Mouse (Mus musculus): ENCODE measurements around the gene Ubtf. TPM values are rescaled to one million over a fixed set of nuclear protein-coding genes. Genes with fewer than 3 reads are reported as not detected.

The Ubtf gene
- total and polyA plus RNA-seq, 3 experiments: 14.9 to 59.4 (median 52.5) TPM

DNA sequence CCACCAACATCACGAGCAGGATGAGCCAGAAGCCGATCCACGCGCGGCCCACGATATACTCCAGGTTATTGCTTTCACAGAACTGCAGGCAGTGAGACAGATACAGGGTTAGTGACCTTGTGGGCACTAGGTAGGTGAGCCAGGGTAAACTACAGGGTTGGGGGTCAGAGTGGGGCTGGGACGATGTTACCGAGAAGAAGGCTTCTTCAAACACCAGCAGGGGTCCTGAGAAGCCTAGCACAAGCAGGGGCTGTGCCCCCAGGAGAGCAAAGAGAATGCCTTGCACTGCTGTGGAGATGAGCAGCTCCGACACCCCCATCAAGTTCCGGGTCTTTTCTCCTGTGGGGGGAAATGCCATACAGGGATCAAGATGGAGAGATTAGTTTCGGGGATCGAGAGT, 36.6 kb upstream of the Ubtf start:
- H3K27ac ChIP-seq: no peak overlapping the region
- DNase-seq: no peak
- H3K9ac ChIP-seq (ENCODE audit: low read depth, low read length): no peak overlapping the region
- no peaks in the 10 kb centered on the region for H3K79me2 ChIP-seq (replicated peaks; ENCODE audit: control insufficient read depth, insufficient read depth, low read length)
- H3K27me3 ChIP-seq (ENCODE audit: control insufficient read depth, insufficient read depth, low read length): no peaks in the 10 kb centered on the region
- intact Hi-C loops (cut with DNase I): no loop called here
- TF ChIP-seq POLR2A (IDR thresholded peaks at IDR 0.05; ENCODE audit: insufficient read depth, low read depth, low read length) (no peak), EP300 (IDR thresholded peaks at IDR 0.05; ENCODE audit: insufficient read depth, low read depth, low read length) (no peak), CTCF (IDR thresholded peaks at IDR 0.05) (no peak)
- WGBS: 77% methylated on average over 12 of the region's 12 CpGs
- H3K4me1 ChIP-seq (ENCODE audit: control insufficient read depth, insufficient read depth, low read length): no peaks in the 10 kb centered on the region
- H3K36me3 ChIP-seq (ENCODE audit: control insufficient read depth, insufficient read depth, low read length): no peaks in the 10 kb centered on the region
- H3K4me3 ChIP-seq: no peak overlapping the region

DNA sequence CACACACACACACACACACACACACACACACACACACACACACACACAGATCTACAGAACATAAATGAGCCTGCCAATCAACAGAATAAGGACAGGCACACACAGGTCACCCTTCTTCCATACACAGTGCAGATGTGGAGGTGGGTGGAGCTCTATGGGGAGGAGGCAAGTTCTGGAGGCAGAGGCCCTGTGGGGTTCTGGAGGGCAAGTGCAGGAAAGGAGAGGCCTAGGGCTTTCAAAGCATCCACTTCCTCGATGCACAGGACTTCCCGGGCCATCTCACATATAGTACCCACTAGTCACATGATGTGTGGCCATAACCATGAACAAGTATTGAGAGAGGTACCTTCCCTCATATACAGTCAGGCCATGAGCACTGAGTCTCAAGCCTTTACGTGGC, 36.0 kb upstream of the Ubtf start:
- TF ChIP-seq CTCF (IDR thresholded peaks at IDR 0.05) (no peak), POLR2A (IDR thresholded peaks at IDR 0.05; ENCODE audit: insufficient read depth, low read depth, low read length) (no peak), EP300 (IDR thresholded peaks at IDR 0.05; ENCODE audit: insufficient read depth, low read depth, low read length) (no peak)

DNA sequence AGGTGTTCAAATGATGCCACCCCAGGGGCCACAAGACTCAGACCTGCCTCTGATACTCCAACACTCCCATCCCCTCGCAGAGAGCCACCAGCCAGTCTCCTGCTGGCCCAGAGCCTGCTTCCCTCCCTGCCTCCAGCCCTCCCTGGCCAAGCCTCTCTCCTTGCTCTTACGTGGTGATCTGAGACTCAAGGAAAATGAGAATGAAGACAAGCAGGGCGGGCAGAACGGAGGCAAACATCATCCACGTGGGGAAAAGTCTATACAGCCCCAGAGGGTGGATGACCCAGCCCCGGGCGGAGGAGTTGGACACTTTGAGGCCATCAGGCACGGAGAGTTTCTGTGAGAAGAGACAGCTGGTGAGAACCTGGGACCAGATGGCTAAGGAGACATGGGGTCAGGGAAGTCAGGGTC, 33.5 kb upstream of the Ubtf start:
- no peaks in the 10 kb centered on the region for H3K4me1 ChIP-seq (ENCODE audit: control insufficient read depth, insufficient read depth, low read length)
- TF ChIP-seq EP300 (IDR thresholded peaks at IDR 0.05; ENCODE audit: insufficient read depth, low read depth, low read length): no peak
- no peak for TF ChIP-seq POLR2A (IDR thresholded peaks at IDR 0.05; ENCODE audit: insufficient read depth, low read depth, low read length)
- H3K27ac ChIP-seq: no peak overlapping the region
- no peak overlapping the region for H3K9ac ChIP-seq (ENCODE audit: low read depth, low read length)
- intact Hi-C loops (cut with DNase I): no loop called here
- WGBS: 33% methylated on average over 8 of the region's 8 CpGs
- H3K27me3 ChIP-seq (ENCODE audit: control insufficient read depth, insufficient read depth, low read length): no peaks in the 10 kb centered on the region
- H3K79me2 ChIP-seq (replicated peaks; ENCODE audit: control insufficient read depth, insufficient read depth, low read length): no peaks in the 10 kb centered on the region
- H3K4me3 ChIP-seq: no peak overlapping the region
- no peak for DNase-seq
- H3K36me3 ChIP-seq (ENCODE audit: control insufficient read depth, insufficient read depth, low read length): no peaks in the 10 kb centered on the region

More for the DNA sequence above, 36.0 kb upstream of the Ubtf start:
- H3K27me3 ChIP-seq (ENCODE audit: control insufficient read depth, insufficient read depth, low read length): no peaks in the 10 kb centered on the region
- intact Hi-C loops (cut with DNase I): no loop called here
- H3K4me1 ChIP-seq (ENCODE audit: control insufficient read depth, insufficient read depth, low read length): no peaks in the 10 kb centered on the region
- no peak overlapping the region for H3K27ac ChIP-seq
- WGBS: 62% methylated on average over 3 of the region's 3 CpGs
- H3K9ac ChIP-seq (ENCODE audit: low read depth, low read length): no peak overlapping the region
- H3K79me2 ChIP-seq (replicated peaks; ENCODE audit: control insufficient read depth, insufficient read depth, low read length): no peaks in the 10 kb centered on the region
- no peaks in the 10 kb centered on the region for H3K36me3 ChIP-seq (ENCODE audit: control insufficient read depth, insufficient read depth, low read length)
- H3K4me3 ChIP-seq: no peak overlapping the region
- no peak for DNase-seq

DNA sequence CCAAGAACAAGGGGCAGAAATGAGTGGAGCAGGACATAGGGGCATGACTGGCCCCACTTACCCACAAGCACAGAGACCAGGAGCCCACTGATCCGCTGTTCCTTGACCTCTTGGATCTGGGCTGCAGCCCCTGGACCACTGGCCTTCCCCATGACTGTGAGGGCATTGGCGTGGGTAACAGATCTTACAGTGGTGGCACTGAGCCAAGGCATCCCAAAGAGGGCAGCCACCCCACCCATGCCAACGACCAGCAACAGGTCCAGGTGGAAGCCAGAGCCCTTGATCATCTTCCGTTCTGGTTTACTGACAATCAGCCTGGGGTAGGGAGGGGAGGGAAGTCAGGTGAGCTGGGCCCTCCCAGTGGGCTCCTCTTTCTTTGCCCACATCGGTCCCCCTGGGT, 32.8 kb upstream of the Ubtf start:
- intact Hi-C loops (cut with DNase I): no loop called here
- H3K4me3 ChIP-seq: no peak overlapping the region
- H3K4me1 ChIP-seq (ENCODE audit: control insufficient read depth, insufficient read depth, low read length): no peaks in the 10 kb centered on the region
- TF ChIP-seq CTCF (IDR thresholded peaks at IDR 0.05): no peak
- TF ChIP-seq POLR2A (IDR thresholded peaks at IDR 0.05; ENCODE audit: insufficient read depth, low read depth, low read length): no peak
- no peak for TF ChIP-seq EP300 (IDR thresholded peaks at IDR 0.05; ENCODE audit: insufficient read depth, low read depth, low read length)
- H3K27ac ChIP-seq: no peak overlapping the region
- DNase-seq: no peak
- H3K9ac ChIP-seq (ENCODE audit: low read depth, low read length): no peak overlapping the region
- no peaks in the 10 kb centered on the region for H3K36me3 ChIP-seq (ENCODE audit: control insufficient read depth, insufficient read depth, low read length)
- WGBS: 45% methylated on average over 5 of the region's 5 CpGs
- no peaks in the 10 kb centered on the region for H3K27me3 ChIP-seq (ENCODE audit: control insufficient read depth, insufficient read depth, low read length)
- H3K79me2 ChIP-seq (replicated peaks; ENCODE audit: control insufficient read depth, insufficient read depth, low read length): no peaks in the 10 kb centered on the region

DNA sequence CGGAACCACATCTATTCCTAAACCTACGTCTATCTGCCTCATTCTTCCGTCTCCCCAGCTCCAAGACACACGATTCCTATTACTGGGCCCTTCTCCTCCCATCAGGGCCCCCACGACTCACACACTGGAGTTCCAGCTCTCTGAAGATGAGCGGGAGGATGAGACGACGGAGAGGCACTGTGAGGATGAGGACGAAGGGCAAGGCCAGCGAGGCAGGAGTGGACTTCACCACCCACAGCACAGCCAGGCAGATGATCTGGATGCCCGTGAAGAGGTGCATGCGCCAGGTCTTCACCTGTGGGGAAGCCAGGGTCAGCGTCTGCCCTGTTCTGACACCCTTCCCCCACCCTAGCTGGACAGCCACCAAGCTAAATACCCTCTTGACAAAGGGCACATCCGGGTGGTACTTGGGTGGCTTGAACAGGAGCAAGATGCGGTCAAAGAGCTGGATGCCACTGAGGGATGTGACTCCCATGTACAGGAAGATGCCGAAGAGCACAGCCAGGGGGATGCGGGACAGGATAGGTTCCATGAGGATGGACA, 31.5 kb upstream of the Ubtf start:
- no peaks in the 10 kb centered on the region; the same call in 1 of the 2 replicates for H3K4me1 ChIP-seq (ENCODE audit: control insufficient read depth, insufficient read depth, low read length)
- TF ChIP-seq CTCF (IDR thresholded peaks at IDR 0.05): no peak
- no peak for TF ChIP-seq POLR2A (IDR thresholded peaks at IDR 0.05; ENCODE audit: insufficient read depth, low read depth, low read length)
- TF ChIP-seq EP300 (IDR thresholded peaks at IDR 0.05; ENCODE audit: insufficient read depth, low read depth, low read length): no peak
- H3K27ac ChIP-seq: no peak overlapping the region
- no peaks in the 10 kb centered on the region for H3K36me3 ChIP-seq (ENCODE audit: control insufficient read depth, insufficient read depth, low read length)
- H3K4me3 ChIP-seq: no peak overlapping the region
- H3K9ac ChIP-seq (ENCODE audit: low read depth, low read length): no peak overlapping the region
- no peaks in the 10 kb centered on the region for H3K27me3 ChIP-seq (ENCODE audit: control insufficient read depth, insufficient read depth, low read length)
- WGBS: 85% methylated on average over 17 of the region's 17 CpGs
- intact Hi-C loops (cut with DNase I): no loop called here
- no peaks in the 10 kb centered on the region for H3K79me2 ChIP-seq (replicated peaks; ENCODE audit: control insufficient read depth, insufficient read depth, low read length)
- DNase-seq: no peak

DNA sequence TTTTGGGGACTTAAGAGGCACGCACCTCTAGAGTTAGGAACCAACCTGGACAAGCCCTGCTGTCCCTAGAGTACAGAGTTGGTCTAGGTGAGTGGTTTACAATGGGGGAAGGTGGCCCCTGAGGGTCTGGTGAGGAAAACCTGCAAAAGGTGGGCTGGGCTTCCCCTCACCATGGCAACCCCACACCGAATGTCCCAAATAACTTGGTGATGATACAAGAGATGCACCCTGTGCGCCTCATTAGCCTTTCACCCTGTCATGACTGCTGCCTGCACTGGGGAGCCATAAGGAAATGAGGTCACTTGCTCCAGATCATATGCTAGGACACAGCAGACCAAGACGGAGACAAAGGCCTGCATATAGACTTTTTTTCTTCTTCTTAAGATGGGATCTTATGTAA, 30.9 kb upstream of the Ubtf start:
- no peaks in the 10 kb centered on the region; the same call in 1 of the 2 replicates for H3K4me1 ChIP-seq (ENCODE audit: control insufficient read depth, insufficient read depth, low read length)
- H3K4me3 ChIP-seq: no peak overlapping the region
- intact Hi-C loops (cut with DNase I): no loop called here
- DNase-seq: no peak
- no peak overlapping the region for H3K9ac ChIP-seq (ENCODE audit: low read depth, low read length)
- WGBS: 74% methylated on average over 4 of the region's 4 CpGs
- H3K27ac ChIP-seq: no peak overlapping the region
- H3K79me2 ChIP-seq (replicated peaks; ENCODE audit: control insufficient read depth, insufficient read depth, low read length): no peaks in the 10 kb centered on the region
- no peaks in the 10 kb centered on the region for H3K27me3 ChIP-seq (ENCODE audit: control insufficient read depth, insufficient read depth, low read length)
- H3K36me3 ChIP-seq (ENCODE audit: control insufficient read depth, insufficient read depth, low read length): no peaks in the 10 kb centered on the region
- TF ChIP-seq CTCF (IDR thresholded peaks at IDR 0.05): no peak
